Mouse (Mus musculus) liver, adult (tissue): Measurements from ENCODE around the gene Abcc3.

ENCODE experiments used
- GATA4 ChIP-seq: IDR thresholded peaks from 2 replicates; pipeline ENCODE4 v1.6.1; 2014; ENCODE audit warnings: mild to moderate bottlenecking, low read length; ENCODE audit not compliant: insufficient replicate concordance

Gene Abcc3

GRCm38 (mm10) chr11:94407803-94408321 lies 15.1 kb upstream of the Abcc3 start:
- no peak for TF ChIP-seq GATA4

- TF ChIP-seq GATA4 = no peak
These were observed 12.6 kb upstream of the Abcc3 start for GRCm38 (mm10) chr11:94405348-94405747.

GRCm38 (mm10) chr11:94404641-94405260 lies 12.0 kb upstream of the Abcc3 start:
- no peak for TF ChIP-seq GATA4

- TF ChIP-seq GATA4 = no peak
These were observed 11.4 kb upstream of the Abcc3 start for GRCm38 (mm10) chr11:94404178-94404577.

GRCm38 (mm10) chr11:94403757-94404156 lies 11.0 kb upstream of the Abcc3 start:
- no peak for TF ChIP-seq GATA4

GRCm38 (mm10) chr11:94402731-94403130 lies 9.9 kb upstream of the Abcc3 start:
- no peak for TF ChIP-seq GATA4

GRCm38 (mm10) chr11:94400996-94401395 lies 8.2 kb upstream of the Abcc3 start:
- no peak for TF ChIP-seq GATA4

GRCm38 (mm10) chr11:94394107-94394506 lies 1.3 kb upstream of the Abcc3 start:
- TF ChIP-seq GATA4 = no peak

GRCm38 (mm10) chr11:94391661-94392060 lies 1.1 kb downstream of the Abcc3 start:
- no peak for TF ChIP-seq GATA4

- no peak for TF ChIP-seq GATA4
These were observed 2.0 kb downstream of the Abcc3 start for GRCm38 (mm10) chr11:94390825-94391224.

- TF ChIP-seq GATA4 = no peak
These were observed 2.9 kb downstream of the Abcc3 start for GRCm38 (mm10) chr11:94389724-94390396.

- TF ChIP-seq GATA4 = no peak
These were observed 3.8 kb downstream of the Abcc3 start for GRCm38 (mm10) chr11:94389021-94389420.

GRCm38 (mm10) chr11:94387756-94388155 lies 5.0 kb downstream of the Abcc3 start:
- TF ChIP-seq GATA4 = no peak

- no peak; the same call in 1 of the 2 replicates for TF ChIP-seq GATA4
These were observed 6.6 kb downstream of the Abcc3 start for GRCm38 (mm10) chr11:94385977-94386771.

GRCm38 (mm10) chr11:94379736-94380135 lies 13.1 kb downstream of the Abcc3 start:
- no peak for TF ChIP-seq GATA4

- no peak for TF ChIP-seq GATA4
These were observed 13.7 kb downstream of the Abcc3 start for GRCm38 (mm10) chr11:94379061-94379460.
